Mouse (Mus musculus): ENCODE results near the gene Il11ra1.
"Not testable (repeated sequence)": the region's sequence is repeated elsewhere in the genome, so short reads cannot be mapped to it uniquely, and the experiment has no call there.

GRCm38 (mm10) chr4:41773502-41773901 lies 73.7 kb downstream of the Il11ra1 start:
- TF ChIP-seq POLR2A (IDR thresholded peaks at IDR 0.05; ENCODE audit: control insufficient read depth, extremely low read depth, insufficient read depth, low read length, poor library complexity); CTCF (IDR thresholded peaks at IDR 0.05; ENCODE audit: borderline replicate concordance, control insufficient read depth, extremely low read depth, insufficient read depth, low read length, poor library complexity): not testable (repeated sequence)

Data from thymus, adult 2 months (tissue).